Mouse (Mus musculus): Measurements from ENCODE around the gene Pdp2.

Gene Pdp2

DNA sequence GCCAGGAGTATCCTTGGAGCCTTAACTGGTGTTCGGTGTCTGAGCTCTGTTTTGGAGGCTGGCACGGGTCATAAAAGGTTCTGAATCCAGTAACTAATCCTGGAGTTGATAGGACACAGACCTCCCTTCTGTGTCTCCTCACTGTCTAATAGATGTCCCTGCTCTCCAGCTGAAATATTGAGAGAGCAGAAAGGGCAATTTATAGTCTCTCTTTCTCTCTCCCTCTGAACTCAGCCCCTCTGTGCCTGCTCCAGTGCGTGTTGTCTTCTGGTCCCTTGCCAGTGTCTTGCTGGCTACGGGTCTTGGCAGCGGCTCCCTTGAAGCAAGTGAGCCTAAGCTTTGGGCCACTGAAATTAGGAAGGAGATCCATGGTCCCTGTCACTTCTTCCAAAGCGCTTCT is 6.4 kb downstream of the Pdp2 start:
- no peak for DNase-seq

DNA sequence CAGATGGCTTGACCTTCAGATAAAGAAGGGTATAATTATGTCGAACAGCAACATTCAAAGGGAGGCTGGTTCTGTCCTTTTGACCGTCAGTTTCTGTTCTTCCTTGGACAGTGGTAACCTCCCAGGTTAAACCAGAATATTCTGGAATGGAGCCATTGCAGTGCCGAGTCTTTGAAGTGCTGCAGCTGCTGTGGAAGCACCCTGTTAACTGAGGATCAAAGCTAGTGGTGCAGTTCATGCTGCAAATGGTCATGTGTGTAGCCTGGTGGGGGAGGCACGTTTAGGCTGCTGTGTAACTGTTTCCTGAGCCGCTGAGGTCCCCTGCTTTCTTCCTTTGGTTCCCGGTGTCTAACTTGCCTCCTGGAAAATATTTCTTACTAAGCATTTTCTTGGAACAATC is 7.2 kb downstream of the Pdp2 start:
- peak; percentile 73 for DNase-seq

DNA sequence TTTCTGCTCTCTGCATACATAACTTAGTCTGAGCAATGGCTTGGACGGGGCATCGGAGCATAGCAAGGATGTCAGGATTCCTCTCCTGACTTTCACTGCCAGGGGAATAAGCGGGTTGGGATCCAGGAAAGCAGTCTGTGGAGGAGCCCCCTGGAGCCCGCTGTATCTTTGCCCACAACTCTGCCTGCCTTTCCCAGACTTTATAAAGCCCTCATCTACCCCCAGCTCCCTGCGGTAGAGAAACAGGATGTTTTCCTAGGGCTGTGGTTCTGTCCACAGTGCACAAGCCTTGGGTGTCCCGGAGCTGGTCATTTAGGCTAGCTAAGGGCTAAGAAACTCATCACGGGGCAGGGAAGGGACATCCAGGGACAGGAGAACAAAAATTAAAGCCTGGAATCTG is 10.1 kb downstream of the Pdp2 start:
- DNase-seq, result no peak

DNA sequence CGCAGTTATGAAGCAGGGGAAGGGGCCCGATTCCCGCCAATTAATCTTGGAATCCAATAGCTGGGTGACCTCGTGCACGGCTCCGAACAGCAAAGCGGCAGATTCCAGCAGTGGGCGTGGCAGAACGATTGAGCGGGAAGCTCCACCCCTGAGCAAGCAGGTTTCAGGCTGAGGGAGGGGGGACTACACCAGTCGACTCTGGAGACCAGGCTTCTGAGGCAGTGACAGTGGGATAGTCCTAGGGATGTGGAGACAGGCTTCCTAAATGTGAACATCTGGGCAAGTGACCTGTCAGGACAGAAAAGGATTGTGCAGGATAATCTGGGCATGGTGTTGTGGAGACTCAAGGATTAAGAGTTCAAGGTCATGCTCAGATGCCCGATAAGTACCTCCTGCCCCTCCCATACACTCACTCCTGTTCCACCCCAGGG is 10.7 kb downstream of the Pdp2 start:
- DNase-seq, result peak; percentile 60

DNA sequence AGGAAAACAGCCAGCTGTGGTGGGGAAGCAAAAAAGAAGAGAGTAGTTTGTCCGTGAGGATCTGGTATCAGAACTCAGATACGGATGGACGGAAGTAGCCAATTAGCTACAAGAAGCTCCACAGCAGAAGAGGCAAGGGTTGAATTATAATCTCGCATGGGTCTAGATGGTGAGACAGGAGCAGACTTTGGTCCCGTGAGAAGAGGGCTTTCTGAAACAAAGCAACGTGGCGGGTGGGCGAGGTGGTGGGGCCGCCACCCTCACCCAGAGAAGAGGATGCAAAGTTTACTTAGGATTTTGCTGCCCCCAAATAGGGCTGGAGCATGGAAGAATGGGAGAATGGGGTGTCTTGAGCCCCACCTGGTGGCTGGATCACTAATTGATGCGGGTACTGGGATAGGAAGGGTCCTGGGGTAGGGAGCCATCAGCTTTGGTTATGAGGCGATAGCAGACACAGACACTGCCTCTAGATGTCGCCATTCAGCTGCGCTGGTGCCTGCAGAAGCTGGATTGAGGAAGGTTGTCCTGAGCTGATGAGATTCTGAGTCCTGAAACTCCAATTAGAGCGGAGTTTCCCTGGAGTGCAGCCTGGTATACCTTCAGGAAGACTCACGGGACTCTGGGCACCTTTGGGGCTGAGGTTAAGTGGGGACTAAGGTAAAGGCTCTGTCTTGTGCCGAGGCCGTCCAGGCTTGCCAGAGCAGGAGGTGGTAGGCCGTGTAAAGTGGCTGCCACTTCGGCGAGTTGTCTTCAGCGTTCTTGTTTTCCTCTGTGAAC is 11.4 kb downstream of the Pdp2 start:
- peak; percentile 94 for DNase-seq

DNA sequence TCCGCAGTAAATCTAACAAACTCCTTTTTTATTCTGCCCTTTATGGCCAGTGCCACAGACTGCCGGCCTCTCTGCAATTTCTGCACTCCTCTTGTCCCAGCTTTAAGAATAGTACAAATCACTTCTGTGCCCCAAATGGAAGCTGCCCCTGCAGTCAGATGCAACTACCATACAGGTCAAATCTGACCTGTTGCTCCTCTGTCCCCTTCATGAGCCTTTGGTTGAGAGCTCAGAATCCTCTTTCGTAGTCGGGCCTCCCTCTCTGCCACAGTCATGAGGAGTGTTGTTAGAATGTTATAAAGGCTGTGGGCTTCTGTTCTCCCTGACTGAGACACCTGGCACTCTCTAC is 12.0 kb downstream of the Pdp2 start:
- no peak for DNase-seq

DNA sequence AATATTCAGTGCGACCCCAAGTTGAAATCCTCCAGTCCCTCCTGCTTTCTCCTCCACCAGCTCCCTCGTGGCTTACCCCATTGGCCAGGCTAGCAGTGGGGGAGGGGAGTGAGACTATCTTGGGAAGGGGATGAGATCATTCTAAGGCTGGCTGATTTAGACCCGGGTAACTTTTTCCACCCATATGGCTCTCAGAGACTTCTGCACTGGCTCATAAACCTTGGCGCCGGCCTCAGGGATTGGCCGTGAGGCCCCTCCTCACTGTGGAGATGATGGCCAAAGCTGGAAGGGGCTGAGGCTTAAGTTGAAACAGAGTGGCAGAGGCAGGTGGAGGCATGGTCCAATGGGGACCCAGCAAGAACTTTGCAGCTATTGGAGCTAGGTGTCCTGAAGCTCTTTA is 15.1 kb downstream of the Pdp2 start:
- no peak for DNase-seq

DNA sequence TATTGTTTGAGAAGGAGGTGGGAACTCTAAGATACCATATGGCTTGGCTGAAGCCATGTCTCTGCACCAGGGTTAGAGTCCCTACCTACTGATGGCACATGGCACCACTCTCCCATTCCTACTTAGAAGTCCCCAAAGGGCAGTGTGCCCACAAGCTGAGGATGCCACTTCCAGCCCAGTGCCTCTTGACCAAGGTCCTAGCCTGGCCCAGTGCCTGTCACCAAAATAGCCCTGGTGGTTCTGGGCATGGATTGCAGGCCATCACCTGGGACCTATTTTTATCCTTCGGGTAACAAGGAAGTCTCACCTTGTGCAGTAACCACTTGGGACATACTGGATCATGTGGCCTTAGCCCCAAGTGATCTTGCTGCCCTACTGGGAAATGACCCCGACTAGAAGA is 16.7 kb downstream of the Pdp2 start:
- DNase-seq, result no peak

DNA sequence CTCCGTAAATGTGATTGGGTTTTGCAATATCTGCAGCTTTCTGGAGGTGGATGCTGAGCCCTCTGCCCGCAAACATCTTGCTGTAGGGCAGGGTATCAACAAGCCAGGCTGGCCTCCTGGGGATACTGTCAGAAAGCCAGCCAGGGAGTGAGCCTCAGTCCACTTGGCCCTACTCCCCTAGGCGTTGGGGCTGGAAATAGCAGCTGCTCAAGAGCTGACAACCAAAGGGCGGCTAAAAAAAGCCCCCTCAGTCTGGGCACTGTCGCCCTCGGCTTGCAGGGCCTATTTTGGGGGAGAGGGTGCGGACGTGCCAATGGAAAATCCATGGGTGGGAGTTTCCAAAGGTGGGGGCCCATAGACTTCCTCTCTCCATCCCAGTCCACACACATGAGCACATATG is 18.0 kb downstream of the Pdp2 start:
- no peak for DNase-seq

DNA sequence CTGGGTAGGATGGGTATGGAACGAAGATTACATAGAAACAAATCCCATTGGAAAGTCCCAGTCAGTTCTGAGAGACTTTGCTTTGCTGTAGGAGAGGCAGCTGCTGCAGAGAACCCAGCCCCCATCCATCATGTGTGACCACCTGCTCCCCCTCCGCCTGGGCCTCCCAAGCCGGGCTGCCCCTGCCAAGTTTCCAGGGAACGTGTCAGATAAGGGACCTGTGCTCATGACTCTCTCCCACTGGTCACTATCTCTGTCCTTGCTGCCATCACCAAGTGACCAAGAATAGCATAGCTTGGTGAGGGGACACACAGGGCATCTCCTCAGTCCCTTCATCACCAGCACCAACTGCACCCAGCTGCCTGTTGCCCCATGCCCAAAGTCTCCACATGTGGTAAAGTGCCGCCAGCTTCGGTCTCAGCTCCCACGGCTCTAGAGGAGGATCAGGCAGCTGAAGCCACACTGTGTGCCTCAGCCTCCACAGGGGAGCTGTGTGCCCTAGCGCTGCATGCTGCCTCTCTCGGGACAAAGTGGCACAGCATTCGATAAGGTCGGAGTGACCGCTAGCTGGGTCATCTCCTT is 19.0 kb downstream of the Pdp2 start:
- no peak for DNase-seq

DNA sequence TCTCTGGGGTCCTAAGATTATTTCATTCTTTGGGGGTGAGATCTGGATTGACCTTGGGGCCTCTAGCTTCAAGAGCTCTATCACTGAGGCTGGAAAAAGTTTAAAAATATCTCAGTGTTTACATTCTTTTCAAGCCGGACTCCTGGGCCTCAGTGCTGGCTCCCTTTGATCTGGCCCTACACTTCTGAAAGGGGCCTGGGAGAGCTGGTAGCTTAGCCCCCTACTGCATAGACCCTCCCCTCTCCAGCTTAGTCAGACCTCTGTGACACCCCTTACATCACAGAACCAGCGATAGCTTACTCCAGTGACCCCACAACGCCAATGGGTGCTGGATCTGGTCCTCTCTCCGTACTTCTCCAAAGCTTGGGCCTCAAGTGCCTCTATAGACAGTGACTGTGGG is 20.4 kb downstream of the Pdp2 start:
- no peak for DNase-seq

DNA sequence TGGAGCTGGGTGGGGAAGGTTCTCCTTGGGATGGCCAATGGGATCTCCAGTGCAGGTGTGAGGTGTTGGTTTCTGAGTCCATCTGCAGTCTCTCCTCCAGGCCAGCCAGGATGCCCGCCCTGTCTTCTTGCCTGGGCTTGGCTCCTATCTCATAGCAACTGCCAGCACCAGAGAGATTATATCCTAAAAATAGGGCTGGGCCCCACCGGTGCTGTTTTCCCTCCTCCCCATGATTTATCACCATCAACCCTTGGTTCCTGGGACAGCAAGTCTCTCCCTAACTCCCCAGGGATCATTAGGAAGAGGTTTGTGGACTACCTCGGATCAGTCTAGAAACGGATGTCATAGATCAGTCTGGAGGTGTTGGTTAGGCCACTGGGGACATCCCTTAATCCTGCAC is 21.9 kb downstream of the Pdp2 start:
- no peak for DNase-seq

DNA sequence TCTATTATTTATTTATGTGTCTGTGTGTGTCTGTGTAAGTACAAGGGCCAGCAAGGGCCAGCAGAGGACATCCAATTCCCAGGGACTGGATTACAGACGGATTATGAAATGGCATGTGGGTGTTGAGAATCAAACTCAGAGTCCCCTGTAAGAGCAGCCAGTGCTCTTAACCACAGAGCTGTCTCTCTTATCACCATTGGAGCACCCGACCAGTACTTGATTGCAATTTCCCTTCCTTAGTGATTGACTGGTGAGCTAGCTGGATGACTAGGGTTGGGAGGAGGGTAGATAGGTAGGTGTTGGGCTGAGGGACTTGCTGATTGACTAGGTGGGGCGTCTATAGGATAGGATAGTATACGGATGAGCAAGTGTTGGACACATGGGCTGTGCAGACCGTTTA is 29.5 kb downstream of the Pdp2 start:
- no peak for DNase-seq

DNA sequence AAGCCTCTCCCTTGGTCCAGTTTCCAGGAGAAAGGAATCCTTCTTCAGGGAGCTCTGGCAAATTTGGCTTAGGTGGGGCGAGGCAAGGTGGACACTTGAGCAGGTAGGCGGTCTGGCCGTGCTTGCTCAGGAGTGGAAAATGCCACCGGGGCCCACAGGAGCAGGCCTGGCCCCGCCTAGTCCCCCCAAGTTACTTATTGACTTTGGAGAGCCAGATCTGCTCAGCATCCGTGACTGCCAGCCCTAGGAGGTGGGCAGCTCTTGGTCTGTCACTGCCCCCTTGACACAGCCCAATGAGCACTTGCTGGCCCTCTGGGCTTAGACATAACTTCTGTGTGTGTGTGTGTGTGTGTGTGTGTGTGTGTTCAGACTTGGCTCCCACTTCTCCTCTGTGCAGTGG is 32.9 kb downstream of the Pdp2 start, which contains the start of gene Cdh16:
Cdh16 (minus strand) TSS at position 236 of the 400 bp plus-strand sequence.
- DNase-seq, result peak; percentile 90

DNA sequence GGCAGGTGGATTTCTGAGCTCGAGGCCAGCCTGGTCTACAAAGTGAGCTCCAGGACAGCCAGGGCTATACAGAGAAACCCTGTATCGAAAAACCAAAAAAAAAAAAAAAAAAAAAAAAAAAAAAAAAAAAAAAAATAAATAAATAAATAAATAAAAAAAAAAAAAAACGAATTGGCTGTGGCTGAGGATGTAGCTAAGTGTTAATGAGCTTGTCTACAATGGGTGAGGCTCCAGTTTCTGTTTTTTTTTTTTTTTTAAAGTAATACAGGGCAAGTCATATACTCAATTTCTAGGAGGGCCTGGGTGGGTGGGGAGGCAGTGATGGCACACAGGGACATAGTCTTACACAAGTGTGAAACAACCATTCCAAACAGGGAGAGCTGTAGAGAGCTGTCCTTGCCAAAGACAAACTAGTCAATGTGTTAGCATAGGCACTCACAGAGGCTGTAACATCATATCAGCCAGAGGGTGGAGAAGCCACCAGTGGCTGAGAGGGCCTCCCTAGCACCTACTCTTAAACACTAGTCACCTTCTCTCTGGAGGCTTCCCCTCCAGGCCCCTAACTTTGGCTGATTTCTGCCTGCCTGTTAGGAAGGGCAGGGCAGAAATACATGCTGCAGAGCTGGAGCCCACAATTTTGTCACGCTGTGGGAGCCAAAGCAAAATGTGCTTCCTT is 36.0 kb downstream of the Pdp2 start:
- no peak for DNase-seq

DNA sequence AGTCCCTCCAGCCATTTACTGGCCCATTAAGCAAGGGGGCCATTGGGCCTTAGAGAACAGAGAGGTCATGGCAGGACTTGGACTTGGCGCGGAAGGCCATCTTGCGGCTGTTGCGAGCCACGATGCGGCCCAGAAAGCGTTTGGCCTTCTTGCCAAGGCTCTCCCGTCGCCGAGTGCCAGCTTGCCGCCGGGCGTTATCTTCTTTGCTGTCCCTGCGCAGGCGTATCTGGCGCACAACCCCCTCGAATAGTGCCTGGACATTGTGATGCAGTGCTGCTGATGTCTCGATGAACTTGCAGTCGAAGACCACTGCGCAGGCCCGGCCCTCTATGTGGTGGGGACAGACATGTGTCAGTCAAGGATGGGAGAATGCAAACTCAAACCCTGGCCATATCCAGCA is 37.2 kb downstream of the Pdp2 start:
- peak; percentile 4 for DNase-seq

DNA sequence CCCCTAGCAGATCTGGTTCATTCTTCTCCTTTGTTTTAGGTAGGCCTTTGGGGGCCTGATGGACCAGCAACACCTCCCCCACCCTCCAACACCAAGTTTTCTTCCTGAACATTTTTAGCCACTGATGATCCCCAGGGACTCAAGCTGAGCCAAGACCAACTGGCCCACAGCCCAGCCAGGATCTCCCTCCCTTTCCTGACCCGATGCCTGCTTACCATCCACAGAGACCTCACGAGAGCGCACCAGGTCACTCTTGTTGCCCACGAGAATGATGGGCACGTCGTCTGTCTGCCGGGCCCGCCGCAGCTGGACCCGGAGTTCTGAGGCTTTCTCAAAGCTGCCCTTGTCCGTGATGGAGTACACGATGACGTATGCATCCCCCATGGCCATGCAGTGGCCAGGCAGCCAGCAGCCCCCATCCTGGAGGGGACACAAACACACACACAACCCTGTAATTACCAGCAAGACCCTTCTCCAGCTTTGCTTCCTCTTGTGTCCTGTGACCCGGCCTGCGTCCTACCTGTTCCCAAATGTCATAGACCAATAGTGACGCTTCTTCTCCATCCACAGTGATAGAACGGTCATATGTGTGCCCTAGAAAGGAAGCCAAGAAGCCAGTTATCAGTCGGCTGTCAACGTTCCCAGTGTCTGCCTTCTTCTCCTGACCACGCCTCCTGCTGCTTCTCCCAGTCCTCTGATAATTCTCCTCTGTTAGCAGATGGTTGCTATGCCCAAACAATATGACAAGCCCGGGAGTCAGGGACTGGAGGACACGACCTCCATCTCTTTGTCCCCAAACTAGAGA is 38.3 kb downstream of the Pdp2 start:
- peak; percentile 69 for DNase-seq

DNA sequence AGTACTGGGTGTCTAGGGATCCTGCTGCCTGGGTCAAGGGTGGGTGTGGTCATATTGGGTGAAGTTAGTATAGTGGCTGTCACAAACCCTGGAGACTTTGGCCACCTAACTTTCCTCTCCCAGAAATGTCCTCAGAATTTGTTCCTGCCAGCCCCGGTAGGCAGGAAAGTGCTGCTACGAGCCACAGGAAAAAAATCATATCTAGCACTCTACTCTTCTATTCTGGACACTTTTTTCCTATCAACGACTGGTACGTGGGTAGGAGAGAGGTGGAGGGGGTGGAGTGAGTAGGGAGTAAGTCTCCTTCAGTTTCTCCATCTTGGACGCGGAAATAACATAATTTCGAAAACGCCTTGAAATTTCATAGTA is 38.8 kb downstream of the Pdp2 start:
- no peak for DNase-seq

DNA sequence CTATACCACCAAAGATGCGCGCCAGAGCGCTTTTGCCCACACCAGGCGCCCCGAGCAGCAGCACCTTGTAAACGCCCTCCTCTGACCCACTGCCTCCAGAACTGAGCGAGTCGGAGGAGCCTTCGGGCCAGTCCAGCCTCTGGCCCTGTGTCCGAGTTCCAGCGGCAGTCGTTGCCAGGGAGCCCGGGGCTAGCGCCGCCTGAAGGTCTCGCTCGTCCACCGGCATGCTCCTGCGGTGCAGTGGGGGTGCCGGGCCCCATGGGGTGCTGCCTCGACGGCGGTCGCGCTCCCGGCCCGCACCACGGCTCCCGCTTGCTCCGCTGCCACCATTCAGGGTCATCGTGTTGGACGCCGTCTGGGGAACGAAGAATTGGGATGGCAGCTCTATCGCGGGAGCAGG is 39.3 kb downstream of the Pdp2 start:
- peak; percentile 50 for DNase-seq

DNA sequence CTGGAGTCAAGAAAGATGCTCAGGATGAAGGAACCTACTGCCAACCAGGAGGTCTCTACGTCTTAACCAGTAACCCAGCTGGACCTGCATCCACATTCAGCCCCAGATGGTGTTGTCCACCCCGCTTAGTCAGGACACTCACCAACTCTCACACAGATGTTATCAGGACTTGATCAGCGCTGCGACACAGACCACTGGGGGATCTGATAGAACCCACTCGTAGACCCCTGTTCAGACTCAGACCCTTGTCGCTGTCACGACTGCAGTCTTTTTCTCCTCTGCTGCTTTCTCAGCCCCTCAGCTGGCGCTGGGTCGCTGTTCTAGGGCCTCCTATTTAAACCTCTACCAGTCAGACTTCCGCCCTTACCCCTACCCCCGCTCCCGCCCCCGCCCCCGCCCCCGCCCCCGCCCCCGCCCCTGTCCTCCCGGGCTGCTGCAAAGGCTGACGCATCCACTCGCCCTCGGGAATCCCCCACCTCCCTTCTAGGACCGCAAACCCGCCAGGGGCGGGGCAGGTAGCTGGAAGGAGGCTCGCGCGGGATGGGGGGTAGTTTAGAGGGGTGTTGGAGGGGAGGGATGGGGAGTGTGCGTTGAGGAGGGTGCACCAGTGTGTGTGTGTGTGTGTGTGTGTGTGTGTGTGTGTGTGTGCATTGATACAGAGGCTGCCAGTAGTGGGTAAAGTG is 39.9 kb downstream of the Pdp2 start, which contains the start of gene Rrad:
Rrad (minus strand) TSS at position 347 of the 683 bp plus-strand sequence.
- peak; percentile 75 for DNase-seq

DNA sequence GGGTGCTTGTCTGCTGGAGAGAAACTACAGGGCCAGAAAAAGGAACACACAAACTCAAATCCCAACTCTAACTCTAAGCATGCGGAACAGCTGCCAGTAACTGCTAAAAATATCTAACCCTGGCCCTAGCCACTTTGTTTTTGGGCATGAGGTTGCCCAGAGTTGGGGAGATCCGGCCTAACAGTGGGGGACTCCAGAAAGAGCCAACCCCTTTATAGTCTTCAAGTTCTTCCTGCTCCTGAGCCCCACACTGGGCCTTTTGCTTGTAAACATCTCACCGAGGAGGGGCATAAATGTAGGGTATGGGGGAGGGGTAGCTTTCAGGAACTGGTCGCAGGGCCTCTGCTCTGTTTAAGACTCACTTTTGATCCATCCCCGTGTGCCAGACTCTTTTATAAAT is 40.7 kb downstream of the Pdp2 start:
- peak; percentile 10 for DNase-seq

DNA sequence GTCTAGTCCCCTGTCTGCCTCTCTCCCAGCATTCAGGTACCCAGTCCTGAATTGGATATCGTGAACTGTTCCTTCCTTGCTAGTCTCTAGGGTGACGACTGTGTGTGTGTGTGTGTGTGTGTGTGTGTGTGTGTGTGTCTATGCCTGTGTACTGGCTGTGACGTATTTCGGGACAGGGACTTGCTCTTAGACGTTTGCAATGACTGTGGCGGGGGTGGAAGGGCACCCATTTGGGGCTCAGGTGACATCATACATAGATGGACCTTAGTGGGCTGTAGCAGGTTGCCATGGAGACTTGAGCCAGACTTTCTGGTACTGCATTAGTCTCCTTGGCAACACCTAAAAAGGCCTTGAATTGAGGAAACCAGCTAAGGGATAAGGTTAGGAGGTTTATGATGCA is 41.2 kb downstream of the Pdp2 start:
- DNase-seq, result peak; percentile 5
